Mouse (Mus musculus) left cerebral cortex, postnatal 14 days (tissue): ENCODE measurements at regions not wholly inside any gene's neighbourhood (a gene's known extent, or its start where the extent isn't known, plus 50 kb on each side); places are given as distances from the start of the nearest gene placed in this dataset.

ENCODE experiments used
- DNase-seq, 2 experiments: peaks; one replicate each; pipeline ENCODE4 v3.0.0; 2021 to 2022; ENCODE audit warnings: low spot score in 2 of 2, mixed read lengths in 1 of 2
- intact Hi-C: fragments of 180-260 bp; cut with DNase I; formaldehyde crosslinking; loops from one replicate; pipeline ENCODE4 v1.15.1; 2025

GRCm38 (mm10) chr12:54349403-54349802 lies 145.7 kb upstream of the Egln3 start:
- intact Hi-C loops = no loop called here
- no peak for DNase-seq

GRCm38 (mm10) chr12:54343493-54343892 lies 139.8 kb upstream of the Egln3 start:
- no peak for DNase-seq
- intact Hi-C loops = no loop called here

GRCm38 (mm10) chr12:54335509-54335908 lies 131.8 kb upstream of the Egln3 start:
- DNase-seq = no peak
- intact Hi-C loops = no loop called here

GRCm38 (mm10) chr12:54334491-54335132 lies 131.0 kb upstream of the Egln3 start:
- intact Hi-C loops = no loop called here
- DNase-seq = no peak

- intact Hi-C loops = no loop called here
- no peak for DNase-seq
Observed at GRCm38 (mm10) chr12:54333632-54334321, 130.1 kb upstream of the Egln3 start.

GRCm38 (mm10) chr12:54327483-54327882 lies 123.8 kb upstream of the Egln3 start:
- intact Hi-C loops = no loop called here
- peak in 1 of 2 experiments; percentile 31 for DNase-seq

GRCm38 (mm10) chr12:54326571-54326970 lies 122.9 kb upstream of the Egln3 start:
- intact Hi-C loops = no loop called here
- no peak for DNase-seq

GRCm38 (mm10) chr12:54320533-54320932 lies 116.9 kb upstream of the Egln3 start:
- intact Hi-C loops = no loop called here
- no peak for DNase-seq

- intact Hi-C loops = no loop called here
- no peak for DNase-seq
Observed at GRCm38 (mm10) chr12:54316980-54317471, 113.4 kb upstream of the Egln3 start.

GRCm38 (mm10) chr12:54316066-54316567 lies 112.5 kb upstream of the Egln3 start:
- DNase-seq = no peak
- intact Hi-C loops = no loop called here

- no peak for DNase-seq
- intact Hi-C loops = no loop called here
Observed at GRCm38 (mm10) chr12:54314153-54314552, 110.5 kb upstream of the Egln3 start.

GRCm38 (mm10) chr12:54313211-54313845 lies 109.7 kb upstream of the Egln3 start:
- DNase-seq = peak; percentile 10 to 45
- intact Hi-C loops = no loop called here

GRCm38 (mm10) chr12:54312522-54313210 lies 109.0 kb upstream of the Egln3 start:
- intact Hi-C loops = no loop called here
- DNase-seq = no peak

GRCm38 (mm10) chr12:54311896-54312521 lies 108.3 kb upstream of the Egln3 start:
- no peak for DNase-seq
- intact Hi-C loops = no loop called here

- intact Hi-C loops = no loop called here
Observed at GRCm38 (mm10) chr12:54309874-54310273, 106.2 kb upstream of the Egln3 start.

GRCm38 (mm10) chr12:54309219-54309618 lies 105.6 kb upstream of the Egln3 start:
- no peak for DNase-seq
- intact Hi-C loops = no loop called here

More at GRCm38 (mm10) chr12:54309874-54310273, 106.2 kb upstream of the Egln3 start:
- DNase-seq = no peak

- intact Hi-C loops = no loop called here
- DNase-seq = no peak
Observed at GRCm38 (mm10) chr12:54305135-54305630, 101.5 kb upstream of the Egln3 start.

GRCm38 (mm10) chr12:54303746-54304145 lies 100.1 kb upstream of the Egln3 start:
- intact Hi-C loops = no loop called here
- DNase-seq = no peak

GRCm38 (mm10) chr12:54299506-54299905 lies 95.8 kb upstream of the Egln3 start:
- intact Hi-C loops = no loop called here
- DNase-seq = no peak
